Mouse (Mus musculus) liver, postnatal 0 days (tissue): ENCODE measurements around the gene Mon1b. TPM values are rescaled to one million over a fixed set of nuclear protein-coding genes. Genes with fewer than 3 reads are reported as not detected.

Experiments used
- ATAC-seq: fragments of 200-750 bp; cut with Nextera tagmentation; 2 replicates; pipeline ENCODE4 v1.8.0; 2017; ENCODE audit warnings: mild to moderate bottlenecking, moderate library complexity
- DNase-seq: peaks from one replicate; pipeline ENCODE4 v3.0.0-alpha.2; 2016
- H3K27ac ChIP-seq: fragments of 300-500 bp; sonication (generic); 2 replicates; pipeline ENCODE4 v1.5.1; 2014; ENCODE audit warnings: antibody characterized with exemption, moderate library complexity, mild to moderate bottlenecking, low read depth
- H3K27me3 ChIP-seq: fragments of 300-500 bp; sonication (generic); 2 replicates; pipeline ENCODE4 v1.6.1; 2014; ENCODE audit warnings: low read length, control low read depth, mixed read lengths; ENCODE audit not compliant: insufficient read depth
- H3K36me3 ChIP-seq: fragments of 300-500 bp; sonication (generic); replicated peaks from 2 replicates; pipeline ENCODE4 v1.6.1; 2014; ENCODE audit warnings: mild to moderate bottlenecking, control low read depth, low read length, moderate library complexity, mixed read lengths; ENCODE audit not compliant: insufficient read depth
- H3K4me1 ChIP-seq: fragments of 300-500 bp; sonication (generic); 2 replicates; pipeline ENCODE4 v1.6.1; 2014; ENCODE audit warnings: antibody characterized with exemption, mild to moderate bottlenecking, control low read depth; ENCODE audit not compliant: insufficient read depth
- H3K4me2 ChIP-seq: fragments of 300-500 bp; sonication (generic); 2 replicates; pipeline ENCODE4 v1.6.1; 2014; ENCODE audit warnings: low read depth, mild to moderate bottlenecking, low read length, moderate library complexity, mixed read lengths
- H3K4me3 ChIP-seq: fragments of 300-500 bp; sonication (generic); 2 replicates; pipeline ENCODE4 v1.5.1; 2014; ENCODE audit warnings: low read depth, low read length
- H3K9ac ChIP-seq: fragments of 300-500 bp; sonication (generic); replicated peaks from 2 replicates; pipeline ENCODE4 v1.6.1; 2014; ENCODE audit warnings: mild to moderate bottlenecking, moderate library complexity
- H3K9me3 ChIP-seq: fragments of 300-500 bp; sonication (generic); 2 replicates; pipeline ENCODE4 v1.6.1; 2016; ENCODE audit warnings: mild to moderate bottlenecking, control low read depth, low read length, mixed read lengths
- CTCF ChIP-seq: sonication (generic); IDR thresholded peaks from 2 replicates; pipeline ENCODE4 v1.5.1; 2016; ENCODE audit warnings: antibody characterized with exemption, low read depth
- EP300 ChIP-seq: IDR thresholded peaks from 2 replicates; pipeline ENCODE4 v1.6.1; 2016; ENCODE audit warnings: antibody characterized with exemption, low read depth, mild to moderate bottlenecking
- WGBS: fragments of 180-500 bp; shearing (Covaris S2); extraction: QIAGEN DNeasy Blood & Tissue Kit; methylation state at CpG from one replicate; pipeline ENCODE4 v1.1.7; 2014; ENCODE audit not compliant: insufficient replicate concordance; 5-methylcytosine and 5-hydroxymethylcytosine counted together
- polyA plus RNA-seq: library from polyadenylated mRNA; unstranded; fragments of >200 nt; fragmentation: Nextera tagmentation; extraction: Ambion mirVana; gene quantifications from 2 replicates; pipeline ENCODE4 v1.2.1, GENCODE M21; 2015

Gene Mon1b
- 1.4 and 1.6 TPM in 2 replicates for polyA plus RNA-seq

- peak within 1 kb of the TSS; percentile 80 for H3K4me3 ChIP-seq
- peak; percentile 97 for DNase-seq
- H3K4me1 ChIP-seq = peaks cover 15% of the 10 kb centered on the region
- no peak for TF ChIP-seq EP300
- TF ChIP-seq CTCF = no peak
- H3K9ac ChIP-seq = peak within 1 kb of the TSS; percentile 80
- peak within 1 kb of the TSS; percentile 96 for H3K27ac ChIP-seq
- H3K9me3 ChIP-seq = no peaks in the 10 kb centered on the region
- H3K27me3 ChIP-seq = no peaks in the 10 kb centered on the region
- peak; percentile 96 for ATAC-seq
- H3K36me3 ChIP-seq = peaks cover 9% of the 10 kb centered on the region
- peak within 1 kb of the TSS; percentile 100 for H3K4me2 ChIP-seq
- WGBS = under 1% methylated on average over 42 of the region's 42 CpGs
These were observed at the start of gene Mon1b for GRCm38 (mm10) chr8:113634670-113635591. Gene Mon1b (plus strand): TSS chr8:113635587.

DNA sequence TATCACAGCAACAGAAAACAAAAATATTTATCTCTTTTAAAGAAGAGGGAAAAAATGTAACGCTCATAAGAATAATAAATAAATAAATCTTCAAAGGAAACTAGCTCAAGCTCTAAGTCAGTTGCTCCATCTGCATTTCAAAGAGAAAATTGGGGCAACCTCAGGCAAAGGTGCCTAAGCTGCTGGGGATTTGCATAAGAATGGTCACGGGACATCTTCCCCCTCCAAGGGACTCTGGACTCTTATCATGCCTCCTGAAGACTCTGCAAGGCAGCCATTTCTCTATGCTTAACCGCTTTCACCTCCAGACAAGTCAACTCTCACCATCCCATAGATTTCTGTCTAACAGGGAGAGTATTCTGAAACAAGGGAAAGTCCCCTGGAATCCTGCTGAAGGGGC is 37.0 kb upstream of the Mon1b start:
- no peaks in the 10 kb centered on the region for H3K9me3 ChIP-seq
- H3K4me1 ChIP-seq = no peaks in the 10 kb centered on the region
- ATAC-seq (no peak), DNase-seq (no peak)
- H3K27me3 ChIP-seq = no peaks in the 10 kb centered on the region
- no peak overlapping the region for H3K9ac ChIP-seq
- H3K4me2 ChIP-seq = no peak overlapping the region
- H3K36me3 ChIP-seq = no peaks in the 10 kb centered on the region
- no peak overlapping the region for H3K27ac ChIP-seq
- no peak for TF ChIP-seq CTCF
- TF ChIP-seq EP300 = no peak
- 52% methylated on average over 3 of the region's 3 CpGs for WGBS
- no peak overlapping the region for H3K4me3 ChIP-seq

DNA sequence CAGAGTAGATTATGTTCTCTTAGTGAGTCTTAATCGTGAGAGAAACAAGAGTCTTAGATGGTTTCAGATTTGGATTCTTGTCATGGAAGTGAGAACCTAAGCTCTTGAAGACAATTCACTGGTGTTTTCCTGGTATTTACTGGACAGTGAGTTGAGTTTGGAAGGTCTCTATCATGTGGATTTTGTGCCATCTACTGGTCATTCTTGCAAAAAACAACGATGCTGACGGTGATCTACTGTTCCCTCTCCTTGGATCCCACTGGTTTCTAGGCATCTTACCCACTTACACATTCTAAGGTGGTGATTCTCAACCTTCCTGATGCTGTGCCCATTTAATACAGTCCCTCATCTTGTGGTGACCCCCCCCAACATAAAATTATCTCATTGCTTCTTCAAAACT is 2.8 kb upstream of the Mon1b start:
- no peaks in the 10 kb centered on the region for H3K27me3 ChIP-seq
- no peak for DNase-seq
- no peak overlapping the region for H3K4me3 ChIP-seq
- peaks cover 15% of the 10 kb centered on the region for H3K4me1 ChIP-seq
- H3K4me2 ChIP-seq = no peak overlapping the region
- H3K9ac ChIP-seq = no peak overlapping the region
- no peaks in the 10 kb centered on the region for H3K36me3 ChIP-seq
- WGBS = 6% methylated on average over 3 of the region's 3 CpGs
- no peaks in the 10 kb centered on the region for H3K9me3 ChIP-seq
- TF ChIP-seq CTCF (peak; percentile 68), EP300 (no peak)
- no peak for ATAC-seq
- no peak overlapping the region for H3K27ac ChIP-seq

GRCm38 (mm10) chr8:113634161-113634560 is 1.2 kb upstream of the Mon1b start:
- Histone ChIP-seq H3K27ac (no peak overlapping the region), H3K36me3 (0 out of 2 replicates have a peak, but pooled peaks cover 4% of the 10 kb centered on the region), H3K9me3 (no peaks in the 10 kb centered on the region), H3K4me1 (peaks cover 15% of the 10 kb centered on the region), H3K4me2 (peak overlapping the region; percentile 100), H3K9ac (no peak overlapping the region), H3K27me3 (no peaks in the 10 kb centered on the region), H3K4me3 (peak overlapping the region; percentile 80)
- DNase-seq = no peak
- 26% methylated on average over 12 of the region's 12 CpGs for WGBS
- no peak for TF ChIP-seq EP300
- no peak for TF ChIP-seq CTCF
- ATAC-seq = no peak

- peak; percentile 93 for DNase-seq
- H3K27ac ChIP-seq = peak overlapping the region; percentile 96
These were observed 349 bp downstream of the Mon1b start for GRCm38 (mm10) chr8:113635592-113636279.

GRCm38 (mm10) chr8:113636280-113636628 is 867 bp downstream of the Mon1b start:
- Histone ChIP-seq H3K27me3 (no peaks in the 10 kb centered on the region), H3K27ac (peak overlapping the region; percentile 96; the same call in 1 of the 2 replicates), H3K4me1 (peaks cover 15% of the 10 kb centered on the region), H3K4me2 (peak overlapping the region; percentile 100), H3K36me3 (peaks cover 17% of the 10 kb centered on the region), H3K9me3 (no peaks in the 10 kb centered on the region), H3K9ac (peak overlapping the region; percentile 80), H3K4me3 (peak overlapping the region; percentile 80)
- peak; percentile 22; the same call in 1 of the 2 replicates for TF ChIP-seq CTCF
- no peak for TF ChIP-seq EP300
- no peak for ATAC-seq
- no peak for DNase-seq
- 34% methylated on average over 5 of the region's 5 CpGs for WGBS

More at GRCm38 (mm10) chr8:113635592-113636279, 349 bp downstream of the Mon1b start:
- H3K36me3 ChIP-seq = peaks cover 14% of the 10 kb centered on the region
- peak; percentile 80 for ATAC-seq
- under 1% methylated on average over 44 of the region's 44 CpGs for WGBS
- H3K4me2 ChIP-seq = peak overlapping the region; percentile 100
- peak overlapping the region; percentile 80 for H3K4me3 ChIP-seq
- no peaks in the 10 kb centered on the region for H3K9me3 ChIP-seq
- TF ChIP-seq EP300 (no peak), CTCF (no peak)
- peaks cover 15% of the 10 kb centered on the region for H3K4me1 ChIP-seq
- H3K9ac ChIP-seq = peak overlapping the region; percentile 80
- no peaks in the 10 kb centered on the region for H3K27me3 ChIP-seq
